Mouse (Mus musculus): ENCODE measurements around the gene Celf5.

Gene Celf5

GRCm38 (mm10) chr10:81497401-81498270, 15.1 kb upstream of the Celf5 start:
- DNase-seq: peak; percentile 50

- no peak for DNase-seq
Measured at GRCm38 (mm10) chr10:81496969-81497368, 14.5 kb upstream of the Celf5 start.

DNA sequence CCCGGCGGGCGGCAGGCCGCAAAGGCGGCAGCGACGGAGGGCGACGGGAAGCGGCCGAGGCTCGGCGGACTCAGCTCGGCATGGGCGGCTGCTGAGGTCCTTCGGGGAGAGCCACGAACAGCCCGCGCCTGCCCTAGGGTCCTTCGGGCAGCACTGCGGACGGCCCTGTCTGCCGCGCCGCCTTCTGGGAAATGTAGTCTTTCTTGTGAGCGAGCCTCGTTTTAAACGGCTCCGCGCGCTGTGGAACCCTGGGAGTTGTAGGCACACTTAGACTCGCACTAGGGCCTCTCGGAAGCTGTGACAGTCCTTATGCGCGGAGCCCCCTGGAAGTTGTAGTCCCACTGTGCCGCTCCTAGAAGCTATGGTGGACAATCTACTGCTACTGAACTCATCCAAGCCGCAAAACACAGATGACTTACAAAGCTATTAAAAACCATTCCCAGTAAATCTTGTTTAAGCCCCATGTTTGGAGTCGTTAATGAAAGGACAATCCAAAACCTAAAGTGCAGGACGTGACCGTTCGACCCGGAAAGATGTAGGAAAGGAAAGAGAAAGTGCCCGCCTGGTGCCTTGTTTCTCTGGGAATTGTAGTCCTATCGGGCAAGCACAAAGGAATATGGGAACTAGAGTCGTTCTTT, 13.9 kb upstream of the Celf5 start, which contains the start of gene Ncln:
Gene Ncln (minus strand): TSS at position 129 of the 638 bp plus-strand sequence.
- peak; percentile 97 for DNase-seq

DNA sequence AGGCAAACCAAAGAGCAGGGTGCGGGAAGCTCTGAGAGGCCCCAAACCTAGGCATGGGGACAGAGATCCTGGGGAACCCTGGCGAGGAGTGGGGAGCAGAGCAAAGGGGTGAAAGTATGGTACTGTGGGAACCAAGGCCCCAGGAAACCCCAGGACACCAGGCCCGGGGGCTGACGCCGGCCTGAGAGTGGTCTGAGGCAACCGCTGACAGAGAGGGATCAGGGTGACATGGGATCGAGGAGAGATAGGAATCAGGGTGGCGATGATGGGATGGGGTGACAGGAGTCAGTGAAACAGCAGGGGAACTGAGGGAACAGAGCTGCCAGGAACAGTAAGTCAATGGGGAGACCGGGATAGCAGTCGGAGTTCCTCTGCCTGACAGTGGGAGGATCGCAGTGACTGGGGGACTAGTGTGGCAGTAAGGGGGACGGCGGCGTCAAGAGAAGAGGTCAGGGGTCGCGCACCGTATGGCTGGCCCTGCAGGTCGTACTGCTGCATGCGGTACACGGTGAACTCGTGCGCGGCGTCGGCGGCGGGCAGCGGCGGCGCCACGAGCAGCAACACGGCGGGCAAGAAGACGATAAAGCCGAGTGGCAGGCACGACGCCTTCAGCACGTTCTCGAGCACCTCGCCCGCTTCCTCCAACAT, 13.2 kb upstream of the Celf5 start:
- DNase-seq: no peak

DNA sequence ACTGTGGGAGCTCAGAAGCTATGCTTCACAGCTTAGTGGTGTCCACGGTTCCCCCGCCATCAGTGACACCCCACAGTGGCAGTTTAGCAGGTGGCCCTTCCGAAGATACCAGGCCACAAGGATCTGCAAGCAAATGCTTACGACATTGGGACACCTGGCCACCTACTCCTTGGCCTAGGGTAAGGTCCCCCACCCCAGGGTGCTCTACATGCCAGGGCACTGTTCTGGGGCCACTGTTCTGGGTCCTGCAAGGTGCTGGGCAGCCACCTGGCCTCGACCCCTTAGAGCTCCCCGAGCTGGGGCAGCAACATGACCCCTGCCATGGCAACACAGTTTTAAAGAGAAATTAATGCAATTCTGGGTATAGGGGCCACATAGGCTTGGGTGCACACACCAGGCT, 12.6 kb upstream of the Celf5 start:
- DNase-seq: no peak

DNA sequence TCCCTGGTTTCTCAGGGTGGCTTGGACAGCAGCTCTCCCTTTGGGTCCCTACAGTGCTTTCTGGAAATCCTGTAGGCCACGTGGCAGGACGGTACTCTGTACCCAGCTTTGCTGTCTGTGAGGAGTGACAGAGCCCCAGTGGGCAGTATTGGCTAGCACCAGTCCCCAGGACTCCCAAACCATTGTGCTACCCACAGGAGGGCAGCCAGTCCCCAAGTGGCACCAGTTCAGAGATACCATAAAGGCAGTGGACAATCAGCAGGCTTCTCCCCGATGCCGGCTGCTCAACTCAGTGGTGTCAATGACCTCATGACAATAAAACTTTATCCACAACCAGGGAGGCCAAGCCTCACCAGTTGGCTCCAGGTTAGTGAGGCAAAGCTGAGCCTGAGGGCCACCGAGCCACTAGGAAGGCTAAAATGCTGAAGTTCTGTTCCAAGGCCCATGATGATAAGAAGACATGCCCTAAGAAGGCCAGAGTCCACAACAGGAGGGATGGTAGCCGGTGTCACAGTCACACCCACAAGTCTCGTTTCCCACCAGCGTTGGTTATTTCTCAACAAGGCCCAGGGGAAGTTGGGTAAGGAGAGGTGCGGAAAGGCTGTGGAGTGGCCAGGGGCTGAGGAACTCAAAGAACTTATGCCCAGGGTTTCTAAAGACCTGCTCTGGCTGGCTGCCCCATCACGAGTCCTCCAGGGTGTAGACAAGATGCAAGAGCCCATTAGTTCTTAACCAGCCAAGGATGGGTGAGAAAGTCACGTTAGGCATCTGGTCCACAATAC, 11.9 kb upstream of the Celf5 start:
- no peak for DNase-seq

DNA sequence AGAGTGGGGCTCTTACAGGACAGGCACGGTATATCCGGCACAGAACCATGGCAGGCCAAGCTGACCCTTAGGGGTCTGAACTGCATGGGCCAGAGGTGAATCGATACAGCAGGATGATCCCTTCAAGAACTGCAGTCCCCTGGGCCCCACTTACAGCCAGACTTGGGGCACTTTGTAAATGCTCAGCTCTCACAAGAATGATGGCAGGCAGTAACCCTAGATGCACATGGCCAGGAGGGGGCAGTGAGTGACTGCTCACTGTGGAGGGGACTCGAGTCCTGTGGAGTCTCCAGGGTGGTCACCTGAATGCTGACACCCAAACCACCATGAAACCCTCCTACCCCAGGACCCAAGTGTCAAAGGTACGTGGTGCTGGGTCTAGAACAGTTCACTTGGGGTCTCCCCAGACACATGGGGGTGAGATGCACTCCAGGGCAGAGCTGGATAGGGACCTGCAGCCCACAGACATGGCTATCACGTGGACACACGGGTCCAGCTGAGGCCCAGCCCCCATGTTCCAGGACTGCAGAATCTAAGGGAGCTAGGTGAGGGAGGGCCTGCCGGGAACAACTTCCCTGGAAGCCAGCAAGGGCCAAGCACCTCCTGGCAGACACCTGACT, 11.2 kb upstream of the Celf5 start:
- DNase-seq: no peak

DNA sequence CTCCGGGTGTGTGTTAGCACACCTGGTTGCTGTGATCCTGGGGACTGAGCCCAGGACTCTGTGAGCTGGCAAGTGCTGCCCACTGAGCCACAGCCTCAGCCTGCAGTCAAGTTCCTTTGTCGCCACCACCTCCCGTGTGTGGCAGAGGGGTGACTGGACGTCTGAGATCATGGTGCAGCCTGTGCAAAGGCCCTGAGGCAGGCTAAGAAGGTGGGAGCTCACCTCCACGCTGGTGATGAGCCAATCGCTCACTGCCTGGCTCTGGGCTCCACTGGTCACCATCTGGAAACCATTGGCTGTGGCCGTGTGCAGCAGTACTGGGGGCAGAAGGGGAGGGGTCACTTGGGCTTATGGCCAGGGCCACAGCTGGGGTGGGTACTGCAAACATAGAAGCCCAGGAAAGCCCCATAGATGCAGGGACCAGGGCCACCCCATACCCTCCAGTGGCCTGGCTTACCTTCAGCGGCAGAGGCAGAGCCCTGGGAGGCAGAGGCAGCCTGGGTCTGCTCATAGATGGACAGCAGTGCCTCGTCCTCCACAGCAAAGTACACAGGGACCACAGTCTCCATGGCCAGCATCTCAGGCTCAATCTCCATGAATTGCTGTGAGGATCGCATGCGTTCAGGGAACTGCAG, 10.2 kb upstream of the Celf5 start:
- no peak for DNase-seq

GRCm38 (mm10) chr10:81491018-81491417, 8.5 kb upstream of the Celf5 start:
- DNase-seq: no peak

GRCm38 (mm10) chr10:81489941-81490340, 7.4 kb upstream of the Celf5 start:
- DNase-seq: no peak

GRCm38 (mm10) chr10:81488081-81488480, 5.6 kb upstream of the Celf5 start:
- DNase-seq: no peak

DNA sequence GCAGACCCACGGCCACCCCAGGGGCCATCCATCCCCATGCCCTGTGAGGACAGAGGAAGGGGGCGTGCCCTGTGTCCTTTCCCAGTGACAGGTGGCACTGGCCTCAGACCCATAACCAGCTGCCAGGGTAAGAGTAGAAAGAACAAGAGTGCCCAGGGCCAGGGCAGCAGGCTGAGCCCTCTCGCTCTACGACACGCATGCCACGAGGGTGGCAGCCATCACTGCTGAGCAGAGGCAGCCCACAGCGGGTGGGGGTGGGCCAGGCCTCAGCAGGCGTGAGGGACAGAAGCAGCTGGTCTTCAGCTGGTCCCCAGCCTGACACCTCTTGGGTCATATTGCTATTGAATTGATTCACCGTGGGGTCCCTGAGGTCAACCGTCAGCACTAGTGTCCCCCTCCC, 4.0 kb upstream of the Celf5 start:
- DNase-seq: no peak

- no peak for DNase-seq
Measured at GRCm38 (mm10) chr10:81485479-81486018, 3.0 kb upstream of the Celf5 start.

GRCm38 (mm10) chr10:81485060-81485449, 2.5 kb upstream of the Celf5 start:
- DNase-seq: no peak

DNA sequence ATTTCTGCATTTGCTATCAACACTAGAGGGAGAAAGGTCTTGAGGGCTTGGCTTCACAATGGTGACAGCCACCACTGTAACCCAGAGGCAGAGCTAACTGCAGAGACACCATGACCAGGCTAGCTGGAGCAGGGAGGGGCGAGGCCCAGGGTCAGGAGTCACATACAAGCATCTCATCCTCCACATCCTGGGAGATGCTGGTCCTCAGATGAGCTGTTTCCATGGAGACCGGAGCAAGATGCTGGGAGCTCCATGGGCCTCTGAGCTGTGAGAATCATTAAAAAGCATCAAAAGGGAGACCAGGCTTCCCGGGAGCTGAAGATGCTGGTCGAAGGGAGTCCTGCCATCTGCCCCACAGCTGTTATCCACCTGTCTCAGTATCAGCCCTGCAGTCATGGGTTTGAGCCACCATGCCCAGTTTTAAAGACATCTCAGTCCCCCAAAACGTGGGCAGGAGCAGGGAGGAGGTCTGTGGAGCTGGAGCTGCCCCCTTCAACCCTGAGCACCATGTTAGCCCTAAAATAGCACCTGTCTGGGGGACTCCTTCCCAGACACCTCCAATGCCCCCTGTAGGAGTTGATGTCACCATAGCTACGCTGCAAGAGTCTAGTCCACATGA, 2.0 kb upstream of the Celf5 start:
- no peak for DNase-seq

DNA sequence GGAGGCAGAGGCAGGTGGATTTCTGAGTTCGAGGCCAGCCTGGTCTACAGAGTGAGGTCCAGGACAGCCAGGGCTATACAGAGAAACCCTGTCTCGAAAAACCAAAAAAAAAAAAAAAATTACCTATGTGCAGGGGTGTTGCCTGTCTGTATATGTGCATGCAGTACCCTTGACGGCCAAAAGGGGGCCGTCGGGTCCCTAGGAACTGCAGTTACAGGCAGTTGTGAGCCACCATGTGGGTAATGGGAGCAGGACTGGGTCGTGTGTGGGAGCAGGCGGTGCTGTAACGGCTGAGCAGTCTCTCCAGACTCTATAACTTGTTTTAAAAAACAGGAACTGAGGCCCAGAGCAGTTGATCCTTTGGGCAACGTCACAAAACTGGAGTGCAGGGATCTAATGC, 1.5 kb upstream of the Celf5 start:
- DNase-seq: no peak

DNA sequence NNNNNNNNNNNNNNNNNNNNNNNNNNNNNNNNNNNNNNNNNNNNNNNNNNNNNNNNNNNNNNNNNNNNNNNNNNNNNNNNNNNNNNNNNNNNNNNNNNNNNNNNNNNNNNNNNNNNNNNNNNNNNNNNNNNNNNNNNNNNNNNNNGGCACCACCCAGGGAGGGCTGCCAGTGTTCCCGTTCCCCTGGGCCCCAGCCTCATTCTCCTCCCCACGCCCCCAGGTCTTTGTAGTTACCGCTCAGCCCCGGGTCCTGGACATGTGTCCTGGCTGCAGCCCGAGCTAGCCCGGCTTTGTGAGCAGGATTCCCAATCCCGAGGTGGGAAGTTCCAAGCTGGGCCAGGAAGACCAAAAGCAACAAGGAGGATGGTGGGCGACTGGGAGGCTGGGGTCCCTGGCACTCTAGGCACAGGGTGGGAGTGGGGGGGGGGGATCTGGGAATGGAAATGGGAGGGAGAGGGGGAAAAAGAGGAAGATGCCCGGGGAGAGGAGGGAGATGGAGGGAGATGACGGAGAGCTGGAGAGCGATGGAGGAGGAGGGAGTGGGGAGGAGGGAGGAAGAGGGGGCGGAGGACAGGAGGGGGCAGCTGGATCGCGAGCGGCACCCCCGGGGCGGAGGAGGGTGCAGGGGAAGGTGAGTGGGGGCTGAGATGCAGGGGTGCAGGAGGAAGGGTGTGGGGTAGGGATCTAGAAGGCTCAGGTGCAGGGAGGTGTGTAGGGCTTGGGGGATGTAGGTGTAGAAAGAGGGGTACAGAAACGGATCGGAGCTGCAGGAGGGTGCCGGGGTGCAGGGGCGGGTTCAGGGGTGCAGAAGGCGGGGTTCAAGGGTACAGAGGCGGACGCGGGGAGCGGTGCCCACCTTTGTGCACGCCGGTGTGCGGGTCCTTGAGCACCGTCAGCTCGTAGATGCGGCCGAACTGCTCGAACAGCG, 640 bp downstream of the Celf5 start:
- no peak for DNase-seq

DNA sequence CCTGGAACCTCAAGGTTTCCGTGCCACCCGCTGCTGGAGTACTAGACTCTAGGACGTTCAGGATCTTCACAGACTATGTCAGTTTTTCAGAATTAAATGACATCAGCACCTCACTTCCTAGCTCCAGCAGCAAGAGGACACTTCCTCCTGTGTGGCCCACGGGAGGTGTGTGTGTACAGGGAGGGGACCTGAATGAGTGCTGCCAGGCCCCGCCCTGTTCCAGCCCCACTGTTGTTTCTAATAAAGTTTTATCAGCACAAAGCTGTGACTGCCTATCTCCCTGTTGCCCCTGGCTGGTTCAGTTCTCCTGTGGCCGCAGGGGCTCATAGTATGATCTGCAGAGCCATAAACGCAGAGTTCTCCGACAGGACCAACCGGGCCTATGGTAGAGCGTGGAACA, 8.0 kb downstream of the Celf5 start:
- no peak for DNase-seq

GRCm38 (mm10) chr10:81473003-81473451, 9.5 kb downstream of the Celf5 start:
- no peak for DNase-seq

- DNase-seq: no peak
Measured at GRCm38 (mm10) chr10:81472403-81473002, 10.0 kb downstream of the Celf5 start.
